Mouse (Mus musculus) myocyte (in vitro differentiated cells): ENCODE measurements around the gene Synj2. TPM values are rescaled to one million over a fixed set of nuclear protein-coding genes. Genes with fewer than 3 reads are reported as not detected.

Experiments
- H3K27me3 ChIP-seq: one replicate; pipeline ENCODE4 v1.6.1; 2011; ENCODE audit not compliant: control insufficient read depth, insufficient read depth, insufficient read length
- H3K36me3 ChIP-seq: one replicate; pipeline ENCODE4 v1.6.1; 2011; ENCODE audit not compliant: control insufficient read depth, insufficient read depth
- H3K4me2 ChIP-seq: one replicate; pipeline ENCODE4 v1.6.1; 2011; ENCODE audit warnings: low read depth, control low read depth
- H3K4me3 ChIP-seq: one replicate; pipeline ENCODE4 v1.5.1; 2011; ENCODE audit warnings: mild to moderate bottlenecking, control low read depth, moderate library complexity
- H3K79me2 ChIP-seq: one replicate; pipeline ENCODE4 v1.6.1; 2011; ENCODE audit not compliant: control insufficient read depth, insufficient read depth
- H3ac ChIP-seq: one replicate; pipeline ENCODE4 v1.6.1; 2011; ENCODE audit not compliant: control insufficient read depth, insufficient read length
- CEBPB ChIP-seq: IDR thresholded peaks from 2 replicates; pipeline ENCODE4 v1.6.1; 2011; ENCODE audit warnings: mild to moderate bottlenecking, moderate library complexity; ENCODE audit not compliant: poor library complexity, insufficient read depth, severe bottlenecking
- E2F4 ChIP-seq: IDR thresholded peaks from one replicate; pipeline ENCODE4 v1.6.1; 2011; ENCODE audit warnings: mild to moderate bottlenecking, control low read depth, moderate library complexity; ENCODE audit not compliant: insufficient read depth
- MAX ChIP-seq: IDR thresholded peaks from one replicate; pipeline ENCODE4 v1.6.1; 2011; ENCODE audit warnings: low read depth, mild to moderate bottlenecking, control low read depth
- MYOD1 ChIP-seq, 3 experiments: IDR thresholded peaks; one replicate each; pipeline ENCODE4 v1.6.1; 2011; ENCODE audit warnings: control low read depth in 2 of 3, low read depth in 2 of 3, mild to moderate bottlenecking in 2 of 3, moderate library complexity in 1 of 3; ENCODE audit not compliant: insufficient read length in 2 of 3, control insufficient read depth in 1 of 3
- MYOG ChIP-seq, 3 experiments: IDR thresholded peaks; one replicate each; pipeline ENCODE4 v1.6.1; 2011; ENCODE audit warnings: control low read depth in 2 of 3, low read depth in 2 of 3, mild to moderate bottlenecking in 2 of 3; ENCODE audit not compliant: insufficient read length in 2 of 3, control insufficient read depth in 1 of 3, insufficient read depth in 1 of 3
- POLR2A ChIP-seq: IDR thresholded peaks from one replicate; pipeline ENCODE4 v1.6.1; 2011; ENCODE audit warnings: low read depth, mild to moderate bottlenecking, control low read depth, moderate library complexity; ENCODE audit not compliant: insufficient read length
- POLR2AphosphoS2 ChIP-seq: IDR thresholded peaks from one replicate; pipeline ENCODE4 v1.6.1; 2011; ENCODE audit warnings: low read depth, control low read depth; ENCODE audit not compliant: insufficient read length
- REST ChIP-seq: IDR thresholded peaks from one replicate; pipeline ENCODE4 v1.6.1; 2011; ENCODE audit warnings: mild to moderate bottlenecking, control low read depth, moderate library complexity; ENCODE audit not compliant: insufficient read depth, insufficient read length
- SRF ChIP-seq: IDR thresholded peaks from one replicate; pipeline ENCODE4 v1.6.1; 2011; ENCODE audit warnings: low read depth; ENCODE audit not compliant: control insufficient read depth, insufficient read length
- TCF12 ChIP-seq: IDR thresholded peaks from one replicate; pipeline ENCODE4 v1.6.1; 2011; ENCODE audit warnings: mild to moderate bottlenecking, control low read depth; ENCODE audit not compliant: poor library complexity, insufficient read depth, severe bottlenecking
- TCF3 ChIP-seq: IDR thresholded peaks from one replicate; pipeline ENCODE4 v1.6.1; 2011; ENCODE audit warnings: low read depth, control low read depth; ENCODE audit not compliant: insufficient read length
- USF1 ChIP-seq: IDR thresholded peaks from one replicate; pipeline ENCODE4 v1.6.1; 2011; ENCODE audit warnings: low read depth, mild to moderate bottlenecking, control low read depth, moderate library complexity
- polyA plus RNA-seq: library from polyadenylated mRNA; unstranded; fragments of >200 nt; fragmentation: generic; extraction: Trizol; gene quantifications from one replicate; pipeline ENCODE4 v1.2.1, GENCODE M21; 2012; ENCODE audit warnings: missing spikeins

Synj2 gene
- polyA plus RNA-seq, 1 experiment, result 32.1 TPM

DNA sequence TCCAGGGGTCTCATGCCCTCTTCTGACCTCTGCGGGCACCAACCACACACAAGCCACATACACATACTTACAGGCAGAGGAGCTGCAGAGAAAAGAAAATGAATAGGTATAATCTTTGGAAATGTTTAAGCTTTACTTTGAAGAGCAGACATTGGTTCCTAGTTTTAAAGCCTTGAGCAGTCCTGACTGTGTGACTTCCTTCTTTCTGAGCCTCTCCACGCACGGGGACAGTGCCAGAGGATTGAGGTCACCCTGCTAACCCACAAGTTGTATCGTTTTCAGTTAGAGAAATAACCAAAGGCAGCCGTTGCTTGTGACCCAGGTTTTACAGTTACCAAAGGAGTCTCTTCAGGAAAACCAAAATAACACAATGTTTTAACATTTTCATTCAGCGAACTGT, 12.0 kb upstream of the Synj2 start:
- Histone ChIP-seq H3ac (no peak overlapping the region), H3K36me3 (peaks cover 19% of the 10 kb centered on the region), H3K4me3 (no peak overlapping the region), H3K79me2 (no peaks in the 10 kb centered on the region), H3K4me2 (no peak overlapping the region), H3K27me3 (no peaks in the 10 kb centered on the region)
- no peak for TF ChIP-seq CEBPB
- no peak for TF ChIP-seq POLR2AphosphoS2
- no peak for TF ChIP-seq REST
- TF ChIP-seq E2F4, result no peak
- TF ChIP-seq MYOG (IDR thresholded peaks at IDR 0.05; ENCODE audit: control insufficient read depth in 1 of 3, insufficient read depth in 1 of 3, insufficient read length in 2 of 3, low read depth in 2 of 3), result no peak
- no peak for TF ChIP-seq MYOD1 (IDR thresholded peaks at IDR 0.05; ENCODE audit: control insufficient read depth in 1 of 3, insufficient read length in 2 of 3, low read depth in 2 of 3)
- TF ChIP-seq SRF, result no peak
- no peak for TF ChIP-seq TCF12
- no peak for TF ChIP-seq POLR2A
- no peak for TF ChIP-seq MAX
- no peak for TF ChIP-seq TCF3
- TF ChIP-seq USF1, result no peak

DNA sequence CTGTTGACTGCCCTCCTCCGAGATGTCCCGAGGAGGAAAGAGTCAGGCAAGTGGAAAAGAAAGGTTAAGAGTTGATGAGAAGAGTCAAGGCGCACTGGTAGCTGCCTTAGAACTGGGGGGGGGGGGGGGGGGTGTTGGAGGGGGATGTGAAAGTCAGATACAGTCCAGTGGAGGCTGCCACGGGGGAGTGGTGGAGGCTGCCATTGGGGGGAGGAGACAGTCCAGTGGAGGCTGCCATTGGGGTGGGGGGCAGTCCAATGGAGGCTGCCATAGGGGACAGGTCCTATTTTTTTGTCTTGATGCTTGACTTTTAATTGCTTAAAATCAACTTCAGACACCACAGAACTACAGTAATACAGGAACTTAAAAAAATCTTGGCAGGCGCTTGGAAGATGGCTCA, 8.9 kb upstream of the Synj2 start:
- TF ChIP-seq MYOD1 (IDR thresholded peaks at IDR 0.05; ENCODE audit: control insufficient read depth in 1 of 3, insufficient read length in 2 of 3, low read depth in 2 of 3) (no peak), SRF (no peak), CEBPB (no peak)

DNA sequence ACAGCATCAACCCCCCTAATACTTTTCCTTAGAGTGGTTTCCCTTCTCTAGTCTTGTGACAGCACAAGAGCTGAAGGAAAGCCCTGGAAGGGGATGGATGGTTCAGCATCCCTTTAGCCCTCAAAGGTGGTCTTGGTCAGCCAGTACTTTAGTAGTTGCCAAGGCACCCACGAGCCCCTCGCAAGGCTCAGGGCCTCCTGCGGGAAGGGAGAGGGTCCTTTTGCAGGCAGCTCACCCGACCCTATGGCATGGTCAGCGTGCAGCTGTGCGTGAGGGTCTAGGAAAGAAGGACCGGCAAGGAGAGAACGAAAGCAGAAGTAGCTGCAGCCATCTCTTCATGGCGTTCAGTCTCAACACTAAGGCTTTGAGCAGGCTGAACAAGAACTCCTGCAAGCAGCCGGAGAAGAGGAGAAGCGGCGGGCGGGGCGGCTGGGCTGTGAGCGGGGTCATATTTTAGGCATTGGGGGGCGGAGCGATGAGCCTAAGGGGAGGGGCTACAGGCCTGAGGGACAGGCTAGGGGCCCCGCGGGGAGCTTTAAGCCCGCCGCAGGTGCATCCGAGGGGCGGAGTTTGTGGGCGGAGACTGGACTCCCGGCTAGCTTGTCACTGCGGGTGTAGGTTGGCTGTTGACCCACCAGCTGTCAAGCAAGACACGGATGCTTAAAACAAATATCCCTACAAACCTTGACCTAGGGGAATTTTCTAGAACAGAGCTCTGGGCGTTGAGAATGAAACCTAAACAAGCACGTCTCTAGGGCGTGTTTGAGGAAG, 6.3 kb upstream of the Synj2 start:
- TF ChIP-seq MYOD1 (IDR thresholded peaks at IDR 0.05; ENCODE audit: control insufficient read depth in 1 of 3, insufficient read length in 2 of 3, low read depth in 2 of 3) (peak in 1 of 3 experiments; percentile 31), MYOG (IDR thresholded peaks at IDR 0.05; ENCODE audit: control insufficient read depth in 1 of 3, insufficient read depth in 1 of 3, insufficient read length in 2 of 3, low read depth in 2 of 3) (peak in 1 of 3 experiments; percentile 40), POLR2A (no peak)
- Histone ChIP-seq H3K4me2 (peak overlapping the region; percentile 85), H3K36me3 (no peaks in the 10 kb centered on the region), H3K27me3 (no peaks in the 10 kb centered on the region), H3K4me3 (no peak overlapping the region), H3K79me2 (no peaks in the 10 kb centered on the region), H3ac (no peak overlapping the region)

More for the DNA sequence above, 8.9 kb upstream of the Synj2 start:
- Histone ChIP-seq H3K4me2 (no peak overlapping the region), H3K36me3 (peaks cover 11% of the 10 kb centered on the region), H3ac (no peak overlapping the region), H3K4me3 (no peak overlapping the region), H3K27me3 (no peaks in the 10 kb centered on the region), H3K79me2 (no peaks in the 10 kb centered on the region)

DNA sequence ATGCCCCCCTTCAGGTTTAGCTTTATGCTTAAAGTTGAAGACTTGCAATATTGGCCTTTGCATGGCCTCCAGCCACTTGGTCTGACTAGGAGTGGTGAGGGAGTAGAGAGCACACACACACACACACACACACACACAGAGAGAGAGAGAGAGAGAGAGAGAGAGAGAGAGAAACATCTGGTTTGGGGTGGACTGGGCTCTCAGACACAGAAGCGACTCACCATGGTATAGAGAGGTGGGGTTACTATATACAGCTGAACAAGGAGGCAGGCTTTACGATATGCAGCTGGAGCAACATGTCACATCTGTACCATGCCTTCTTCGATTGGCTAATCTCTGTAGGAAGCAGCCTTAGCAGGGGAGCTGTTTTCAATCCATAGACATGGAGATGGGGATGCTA, 5.4 kb upstream of the Synj2 start:
- no peaks in the 10 kb centered on the region for H3K36me3 ChIP-seq
- H3K4me2 ChIP-seq, result no peak overlapping the region
- no peak overlapping the region for H3ac ChIP-seq
- H3K27me3 ChIP-seq, result no peaks in the 10 kb centered on the region
- no peak for TF ChIP-seq SRF
- no peak for TF ChIP-seq POLR2A
- TF ChIP-seq MAX, result no peak
- no peak for TF ChIP-seq POLR2AphosphoS2
- no peak for TF ChIP-seq USF1
- no peak for TF ChIP-seq REST
- no peak for TF ChIP-seq TCF12
- no peaks in the 10 kb centered on the region for H3K79me2 ChIP-seq
- H3K4me3 ChIP-seq, result no peak overlapping the region

DNA sequence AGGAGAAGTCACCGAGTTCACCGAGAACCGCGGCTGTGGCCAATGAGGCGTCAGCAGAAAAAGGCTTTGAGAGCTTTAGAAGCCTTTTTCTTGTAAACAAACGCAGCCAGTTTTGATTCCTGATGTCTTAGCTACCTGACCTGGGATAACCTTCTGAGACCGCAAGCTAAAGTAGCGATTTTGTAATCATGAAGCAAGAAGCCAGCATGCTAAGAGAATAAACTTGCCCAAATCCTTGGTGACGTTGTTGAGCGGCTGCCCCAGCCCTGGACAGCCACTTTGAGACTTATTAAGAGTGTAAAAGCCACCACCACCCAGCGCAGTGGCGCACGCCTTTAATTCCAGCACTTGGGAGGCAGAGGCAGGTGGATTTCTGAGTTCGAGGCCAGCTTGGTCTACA, 4.8 kb upstream of the Synj2 start:
- Histone ChIP-seq H3ac (no peak overlapping the region), H3K4me2 (no peak overlapping the region), H3K36me3 (no peaks in the 10 kb centered on the region), H3K4me3 (no peak overlapping the region), H3K79me2 (no peaks in the 10 kb centered on the region), H3K27me3 (no peaks in the 10 kb centered on the region)
- TF ChIP-seq TCF3 (no peak), USF1 (no peak), MYOG (IDR thresholded peaks at IDR 0.05; ENCODE audit: control insufficient read depth in 1 of 3, insufficient read depth in 1 of 3, insufficient read length in 2 of 3, low read depth in 2 of 3) (no peak), CEBPB (no peak), E2F4 (no peak), SRF (no peak), POLR2A (no peak), MAX (no peak), POLR2AphosphoS2 (no peak), REST (no peak), TCF12 (no peak), MYOD1 (IDR thresholded peaks at IDR 0.05; ENCODE audit: control insufficient read depth in 1 of 3, insufficient read length in 2 of 3, low read depth in 2 of 3) (no peak)
